Mouse (Mus musculus) liver, postnatal 0 days (tissue): Measurements from ENCODE around the gene Osgep. TPM values are rescaled to one million over a fixed set of nuclear protein-coding genes. Genes with fewer than 3 reads are reported as not detected.
"Not testable (repeated sequence)": the region's sequence is repeated elsewhere in the genome, so short reads cannot be mapped to it uniquely, and the experiment has no call there.

Experiments used
- ATAC-seq: fragments of 200-750 bp; cut with Nextera tagmentation; 2 replicates; pipeline ENCODE4 v1.8.0; 2017; ENCODE audit warnings: mild to moderate bottlenecking, moderate library complexity
- DNase-seq: peaks from one replicate; pipeline ENCODE4 v3.0.0-alpha.2; 2016
- H3K27ac ChIP-seq: fragments of 300-500 bp; sonication (generic); 2 replicates; pipeline ENCODE4 v1.5.1; 2014; ENCODE audit warnings: antibody characterized with exemption, moderate library complexity, mild to moderate bottlenecking, low read depth
- H3K27me3 ChIP-seq: fragments of 300-500 bp; sonication (generic); 2 replicates; pipeline ENCODE4 v1.6.1; 2014; ENCODE audit warnings: low read length, control low read depth, mixed read lengths; ENCODE audit not compliant: insufficient read depth
- H3K36me3 ChIP-seq: fragments of 300-500 bp; sonication (generic); replicated peaks from 2 replicates; pipeline ENCODE4 v1.6.1; 2014; ENCODE audit warnings: mild to moderate bottlenecking, control low read depth, low read length, moderate library complexity, mixed read lengths; ENCODE audit not compliant: insufficient read depth
- H3K4me1 ChIP-seq: fragments of 300-500 bp; sonication (generic); 2 replicates; pipeline ENCODE4 v1.6.1; 2014; ENCODE audit warnings: antibody characterized with exemption, mild to moderate bottlenecking, control low read depth; ENCODE audit not compliant: insufficient read depth
- H3K4me2 ChIP-seq: fragments of 300-500 bp; sonication (generic); 2 replicates; pipeline ENCODE4 v1.6.1; 2014; ENCODE audit warnings: low read depth, mild to moderate bottlenecking, low read length, moderate library complexity, mixed read lengths
- H3K4me3 ChIP-seq: fragments of 300-500 bp; sonication (generic); 2 replicates; pipeline ENCODE4 v1.5.1; 2014; ENCODE audit warnings: low read depth, low read length
- H3K9ac ChIP-seq: fragments of 300-500 bp; sonication (generic); replicated peaks from 2 replicates; pipeline ENCODE4 v1.6.1; 2014; ENCODE audit warnings: mild to moderate bottlenecking, moderate library complexity
- H3K9me3 ChIP-seq: fragments of 300-500 bp; sonication (generic); 2 replicates; pipeline ENCODE4 v1.6.1; 2016; ENCODE audit warnings: mild to moderate bottlenecking, control low read depth, low read length, mixed read lengths
- CTCF ChIP-seq: sonication (generic); IDR thresholded peaks from 2 replicates; pipeline ENCODE4 v1.5.1; 2016; ENCODE audit warnings: antibody characterized with exemption, low read depth
- EP300 ChIP-seq: IDR thresholded peaks from 2 replicates; pipeline ENCODE4 v1.6.1; 2016; ENCODE audit warnings: antibody characterized with exemption, low read depth, mild to moderate bottlenecking
- WGBS: fragments of 180-500 bp; shearing (Covaris S2); extraction: QIAGEN DNeasy Blood & Tissue Kit; methylation state at CpG from one replicate; pipeline ENCODE4 v1.1.7; 2014; ENCODE audit not compliant: insufficient replicate concordance; 5-methylcytosine and 5-hydroxymethylcytosine counted together
- polyA plus RNA-seq: library from polyadenylated mRNA; unstranded; fragments of >200 nt; fragmentation: Nextera tagmentation; extraction: Ambion mirVana; gene quantifications from 2 replicates; pipeline ENCODE4 v1.2.1, GENCODE M21; 2015

Gene Osgep
- polyA plus RNA-seq, 1 experiment from 2014 or later = 38.5 TPM

GRCm38 (mm10) chr14:50944668-50945033 is 20.0 kb upstream of the Osgep start:
- H3K27me3 ChIP-seq, H3K9me3 ChIP-seq, DNase-seq, H3K36me3 ChIP-seq, H3K4me1 ChIP-seq: not testable (repeated sequence)
- Histone ChIP-seq H3K27ac (peak overlapping the region; percentile 82), H3K4me2 (peak overlapping the region; percentile 68), H3K4me3 (peak overlapping the region; percentile 78), H3K9ac (peak overlapping the region; percentile 75)
- WGBS = 1% methylated on average over 14 of the region's 15 CpGs
- peak; percentile 90 for ATAC-seq
- peak; percentile 50 for TF ChIP-seq CTCF

GRCm38 (mm10) chr14:50943932-50944667 is 19.4 kb upstream of the Osgep start, which contains the start of gene Gm49342:
Gene Gm49342 (plus strand): TSS chr14:50944517.
- Histone ChIP-seq H3K36me3 (0 out of 2 replicates have a peak, but pooled peaks cover 3% of the 10 kb centered on the region), H3K27ac (peak within 1 kb of the TSS; percentile 82), H3K4me1 (peaks cover 4% of the 10 kb centered on the region), H3K9me3 (no peaks in the 10 kb centered on the region), H3K4me2 (peak within 1 kb of the TSS; percentile 68), H3K9ac (peak within 1 kb of the TSS; percentile 75), H3K27me3 (no peaks in the 10 kb centered on the region), H3K4me3 (peak within 1 kb of the TSS; percentile 78)
- DNase-seq = peak; percentile 95
- ATAC-seq = peak; percentile 98
- peak; percentile 63 for TF ChIP-seq CTCF
- no peak; the same call in 1 of the 2 replicates for TF ChIP-seq EP300
- 6% methylated on average over 31 of the region's 31 CpGs for WGBS

- ATAC-seq (no peak), DNase-seq (no peak)
- Histone ChIP-seq H3K4me2 (peak overlapping the region; percentile 18; the same call in 1 of the 2 replicates), H3K9ac (no peak overlapping the region), H3K4me3 (0 out of 2 replicates have a peak overlapping the region, but pooled peaks have one; percentile 6), H3K4me1 (no peaks in the 10 kb centered on the region; the same call in 1 of the 2 replicates), H3K27ac (no peak overlapping the region), H3K9me3 (no peaks in the 10 kb centered on the region), H3K36me3 (no peaks in the 10 kb centered on the region), H3K27me3 (no peaks in the 10 kb centered on the region)
- WGBS = 12% methylated on average over 2 of the region's 2 CpGs
- no peak for TF ChIP-seq CTCF
- no peak for TF ChIP-seq EP300
Observed at GRCm38 (mm10) chr14:50938940-50939339, 14.2 kb upstream of the Osgep start.

- Histone ChIP-seq H3K9me3 (no peaks in the 10 kb centered on the region), H3K27me3 (no peaks in the 10 kb centered on the region), H3K4me3 (0 out of 2 replicates have a peak overlapping the region, but pooled peaks have one; percentile 6), H3K4me2 (peak overlapping the region; percentile 18; the same call in 1 of the 2 replicates), H3K4me1 (no peaks in the 10 kb centered on the region), H3K36me3 (no peaks in the 10 kb centered on the region), H3K9ac (no peak overlapping the region), H3K27ac (no peak overlapping the region)
- WGBS = 71% methylated on average over 3 of the region's 3 CpGs
- ATAC-seq (no peak), DNase-seq (no peak)
- no peak for TF ChIP-seq EP300
Observed at GRCm38 (mm10) chr14:50938119-50938908, 13.6 kb upstream of the Osgep start.

GRCm38 (mm10) chr14:50936649-50937048 is 12.0 kb upstream of the Osgep start:
- no peak for ATAC-seq
- Histone ChIP-seq H3K4me1 (peaks cover 5% of the 10 kb centered on the region), H3K9ac (no peak overlapping the region), H3K4me3 (no peak overlapping the region), H3K4me2 (no peak overlapping the region), H3K27ac (no peak overlapping the region), H3K9me3 (no peaks in the 10 kb centered on the region), H3K27me3 (no peaks in the 10 kb centered on the region), H3K36me3 (no peaks in the 10 kb centered on the region)
- WGBS = 47% methylated on average over 1 of the region's 1 CpGs
- no peak for DNase-seq
- TF ChIP-seq EP300 (no peak), CTCF (no peak)

GRCm38 (mm10) chr14:50931493-50932020 is 6.9 kb upstream of the Osgep start:
- peak overlapping the region; percentile 61 for H3K9ac ChIP-seq
- peak overlapping the region; percentile 84 for H3K4me2 ChIP-seq
- H3K27me3 ChIP-seq = no peaks in the 10 kb centered on the region
- TF ChIP-seq EP300 (no peak; the same call in 1 of the 2 replicates), CTCF (no peak)
- ATAC-seq (no peak), DNase-seq (no peak)
- H3K9me3 ChIP-seq = no peaks in the 10 kb centered on the region
- peaks cover 20% of the 10 kb centered on the region for H3K4me1 ChIP-seq
- peak overlapping the region; percentile 84 for H3K27ac ChIP-seq
- WGBS = 14% methylated on average over 12 of the region's 12 CpGs
- peak overlapping the region; percentile 89 for H3K4me3 ChIP-seq
- H3K36me3 ChIP-seq = peaks cover 29% of the 10 kb centered on the region
